Mouse (Mus musculus): Measurements from ENCODE around the gene Cfap73. TPM values are rescaled to one million over a fixed set of nuclear protein-coding genes. Genes with fewer than 3 reads are reported as not detected.

The Cfap73 gene
- not detected in 2 replicates for polyA plus RNA-seq (2012)

DNA sequence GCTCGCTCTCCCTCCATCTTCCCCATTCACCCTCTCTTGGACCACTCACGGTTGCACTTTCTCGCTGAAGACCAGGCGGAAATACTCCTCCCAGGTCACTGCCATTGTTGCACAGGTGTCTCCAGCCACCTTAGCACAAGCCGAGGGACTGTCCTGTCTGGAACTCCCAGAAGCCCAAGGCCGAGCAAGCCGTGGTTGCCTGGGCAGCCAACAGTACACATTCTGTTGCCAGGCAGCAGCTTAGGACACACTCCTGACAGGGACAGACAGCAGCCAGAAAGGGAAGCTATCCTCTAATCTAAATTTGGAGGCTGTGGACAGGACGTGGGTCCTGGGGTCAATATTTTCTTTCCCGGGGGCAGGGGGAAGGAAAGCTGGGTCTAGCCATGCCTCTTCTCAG, at the start of gene Cfap73:
Gene Cfap73, minus strand, starts transcription at position 105 of the 400 bp plus-strand sequence.
- H3K36me3 ChIP-seq (ENCODE audit: control insufficient read depth) = no peaks in the 10 kb centered on the region
- peaks cover 43% of the 10 kb centered on the region for H3K27me3 ChIP-seq (ENCODE audit: control insufficient read depth)
- H3K4me3 ChIP-seq (replicated peaks) = no peak within 1 kb of the TSS
- TF ChIP-seq TAL1 (IDR thresholded peaks at IDR 0.05; ENCODE audit: low read length) (no peak), GATA1 (IDR thresholded peaks at IDR 0.05; ENCODE audit: low read length) (no peak)
- peaks cover 11% of the 10 kb centered on the region for H3K9me3 ChIP-seq (ENCODE audit: control insufficient read depth, low read length)
- H3K4me1 ChIP-seq (ENCODE audit: control insufficient read depth) = no peaks in the 10 kb centered on the region

DNA sequence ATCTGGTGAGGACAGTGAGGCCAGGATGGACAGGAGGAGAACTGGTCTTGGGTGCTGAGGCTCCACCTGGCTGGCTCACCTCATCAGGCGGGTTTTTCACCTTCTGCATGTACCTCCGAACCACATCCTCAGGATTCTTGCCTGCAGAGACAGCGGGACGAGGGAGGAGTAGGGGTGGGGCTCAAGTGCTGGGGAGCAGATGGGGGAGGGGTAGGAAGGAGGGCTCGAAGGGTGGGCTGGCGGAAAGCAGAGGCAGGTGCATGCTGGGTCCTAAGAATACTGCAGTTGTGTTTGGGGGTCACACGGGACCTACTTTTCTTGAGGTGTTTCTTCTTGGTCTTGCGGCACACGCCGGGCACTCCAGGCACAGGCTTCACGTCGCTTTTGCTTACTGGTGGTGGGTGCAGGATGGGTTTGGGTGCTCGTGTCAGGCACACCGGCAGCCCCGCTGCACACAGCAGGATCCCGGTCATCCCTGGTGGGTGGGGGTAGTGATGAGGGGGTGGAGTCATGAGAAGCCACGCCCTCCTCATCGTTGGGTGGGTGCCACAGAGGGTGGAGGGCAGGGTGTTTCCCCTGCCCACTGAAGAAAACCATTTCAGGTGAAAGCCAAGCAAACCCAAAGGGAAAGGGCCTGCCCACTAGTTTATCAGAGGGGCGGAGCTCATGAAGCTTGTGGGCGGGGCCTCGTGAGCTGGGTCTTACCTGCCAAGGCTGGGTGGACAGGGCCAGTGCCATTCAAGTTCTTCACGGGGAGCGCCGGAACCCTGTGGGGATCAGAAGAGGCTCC, 49.1 kb upstream of the Cfap73 start:
- Histone ChIP-seq H3K27me3 (ENCODE audit: control insufficient read depth) (peaks cover 50% of the 10 kb centered on the region), H3K4me1 (ENCODE audit: control insufficient read depth) (peaks cover 3% of the 10 kb centered on the region), H3K4me3 (replicated peaks) (no peak overlapping the region), H3K9me3 (ENCODE audit: control insufficient read depth, low read length) (no peaks in the 10 kb centered on the region), H3K36me3 (ENCODE audit: control insufficient read depth) (no peaks in the 10 kb centered on the region)
- no peak for TF ChIP-seq TAL1 (IDR thresholded peaks at IDR 0.05; ENCODE audit: low read length)

DNA sequence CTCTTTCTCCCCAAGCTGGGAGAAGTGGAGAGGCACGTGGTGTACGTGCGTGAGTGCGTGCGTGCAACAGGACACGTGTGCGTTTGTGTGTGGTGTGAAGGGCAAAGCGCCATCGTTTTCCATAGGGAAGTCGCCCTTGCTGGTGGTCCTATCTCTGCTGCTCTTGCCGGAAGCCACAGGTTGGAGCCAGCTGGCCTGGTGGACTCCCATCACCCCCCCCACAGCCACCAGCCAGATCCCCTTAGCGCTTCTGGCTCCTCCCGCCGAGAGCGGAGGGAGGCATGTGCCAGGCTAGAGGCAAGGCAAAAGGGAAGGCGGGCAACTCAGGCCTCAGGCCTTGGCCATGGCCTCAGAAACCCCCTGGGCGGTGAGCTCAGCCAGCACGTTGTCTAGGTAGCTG, 46.9 kb upstream of the Cfap73 start:
- peaks cover 4% of the 10 kb centered on the region for H3K9me3 ChIP-seq (ENCODE audit: control insufficient read depth, low read length)
- TF ChIP-seq TAL1 (IDR thresholded peaks at IDR 0.05; ENCODE audit: low read length) = no peak
- no peak for TF ChIP-seq GATA1 (IDR thresholded peaks at IDR 0.05; ENCODE audit: low read length)
- no peak overlapping the region for H3K4me3 ChIP-seq (replicated peaks)
- peaks cover 53% of the 10 kb centered on the region for H3K27me3 ChIP-seq (ENCODE audit: control insufficient read depth)
- H3K4me1 ChIP-seq (ENCODE audit: control insufficient read depth) = no peaks in the 10 kb centered on the region; the same call in 1 of the 2 replicates
- H3K36me3 ChIP-seq (ENCODE audit: control insufficient read depth) = no peaks in the 10 kb centered on the region

DNA sequence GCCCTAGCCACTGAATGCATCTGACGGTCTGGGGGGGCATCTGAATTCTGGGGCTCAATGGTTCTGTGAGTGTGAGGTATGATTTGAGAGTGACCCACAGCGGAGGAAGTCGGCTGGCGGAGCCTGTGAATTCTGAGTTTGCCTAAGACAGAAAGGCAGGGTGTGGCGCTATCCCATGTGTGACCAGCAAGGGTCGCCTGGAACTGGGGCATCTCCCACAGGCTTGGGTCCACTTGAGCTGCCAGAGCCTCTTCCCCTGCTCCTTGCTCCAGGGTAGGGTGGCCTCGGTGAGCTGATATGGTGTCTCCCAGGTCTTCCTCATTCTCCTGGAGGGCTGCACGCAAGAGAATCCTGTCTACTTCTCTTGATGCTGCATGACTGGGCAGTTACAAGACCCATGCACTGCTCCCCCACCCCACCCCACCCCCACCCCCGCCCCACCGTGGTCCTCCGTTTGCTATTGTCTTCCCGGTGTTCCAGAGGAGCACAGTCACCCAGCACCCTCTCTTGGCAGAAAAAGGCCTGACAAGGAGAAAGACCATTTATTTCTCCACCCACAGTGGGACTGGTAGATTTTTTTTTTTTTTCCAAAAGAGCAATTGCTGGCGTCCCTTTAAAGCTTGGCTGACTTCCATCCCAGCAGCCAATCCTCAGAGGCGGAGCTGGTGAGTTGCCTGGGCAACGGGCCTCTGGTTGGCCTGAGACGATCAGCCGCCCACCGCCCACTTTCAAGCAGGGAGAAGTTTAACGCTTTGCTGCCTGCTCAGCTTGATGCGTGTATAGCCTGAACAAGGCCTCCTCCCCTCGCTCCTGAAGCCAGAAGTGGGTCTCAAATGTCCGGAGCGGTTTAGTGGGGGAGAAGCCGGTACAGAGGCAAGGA, 45.9 kb upstream of the Cfap73 start:
- H3K4me1 ChIP-seq (ENCODE audit: control insufficient read depth) = no peaks in the 10 kb centered on the region; the same call in 1 of the 2 replicates
- TF ChIP-seq TAL1 (IDR thresholded peaks at IDR 0.05; ENCODE audit: low read length) (no peak), GATA1 (IDR thresholded peaks at IDR 0.05; ENCODE audit: low read length) (no peak)
- peaks cover 53% of the 10 kb centered on the region for H3K27me3 ChIP-seq (ENCODE audit: control insufficient read depth)
- H3K9me3 ChIP-seq (ENCODE audit: control insufficient read depth, low read length) = peaks cover 4% of the 10 kb centered on the region
- H3K4me3 ChIP-seq (replicated peaks) = no peak overlapping the region
- H3K36me3 ChIP-seq (ENCODE audit: control insufficient read depth) = no peaks in the 10 kb centered on the region

DNA sequence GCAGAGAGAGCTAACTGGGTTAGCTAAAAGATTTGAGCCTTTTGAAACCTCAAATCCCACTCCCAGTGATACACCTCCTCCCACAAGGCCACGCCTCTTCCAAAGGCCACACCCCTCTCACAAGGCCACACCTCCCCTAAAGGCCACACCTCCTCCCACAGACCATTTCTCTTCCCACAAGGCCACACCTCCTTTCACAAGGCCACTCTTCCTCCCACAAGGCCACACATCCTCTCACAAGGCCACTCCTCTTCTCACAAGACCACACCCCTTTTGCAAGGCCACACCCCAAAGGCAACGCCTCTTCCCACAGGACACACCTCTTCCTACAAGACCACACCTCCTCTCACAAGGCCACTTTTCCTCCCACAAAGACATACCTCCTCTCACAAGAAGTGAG, 43.5 kb upstream of the Cfap73 start:
- no peaks in the 10 kb centered on the region for H3K36me3 ChIP-seq (ENCODE audit: control insufficient read depth)
- H3K27me3 ChIP-seq (ENCODE audit: control insufficient read depth) = peaks cover 34% of the 10 kb centered on the region
- H3K4me1 ChIP-seq (ENCODE audit: control insufficient read depth) = no peaks in the 10 kb centered on the region; the same call in 1 of the 2 replicates
- no peak for TF ChIP-seq TAL1 (IDR thresholded peaks at IDR 0.05; ENCODE audit: low read length)
- TF ChIP-seq GATA1 (IDR thresholded peaks at IDR 0.05; ENCODE audit: low read length) = no peak
- H3K9me3 ChIP-seq (ENCODE audit: control insufficient read depth, low read length) = peaks cover 4% of the 10 kb centered on the region
- H3K4me3 ChIP-seq (replicated peaks) = no peak overlapping the region

DNA sequence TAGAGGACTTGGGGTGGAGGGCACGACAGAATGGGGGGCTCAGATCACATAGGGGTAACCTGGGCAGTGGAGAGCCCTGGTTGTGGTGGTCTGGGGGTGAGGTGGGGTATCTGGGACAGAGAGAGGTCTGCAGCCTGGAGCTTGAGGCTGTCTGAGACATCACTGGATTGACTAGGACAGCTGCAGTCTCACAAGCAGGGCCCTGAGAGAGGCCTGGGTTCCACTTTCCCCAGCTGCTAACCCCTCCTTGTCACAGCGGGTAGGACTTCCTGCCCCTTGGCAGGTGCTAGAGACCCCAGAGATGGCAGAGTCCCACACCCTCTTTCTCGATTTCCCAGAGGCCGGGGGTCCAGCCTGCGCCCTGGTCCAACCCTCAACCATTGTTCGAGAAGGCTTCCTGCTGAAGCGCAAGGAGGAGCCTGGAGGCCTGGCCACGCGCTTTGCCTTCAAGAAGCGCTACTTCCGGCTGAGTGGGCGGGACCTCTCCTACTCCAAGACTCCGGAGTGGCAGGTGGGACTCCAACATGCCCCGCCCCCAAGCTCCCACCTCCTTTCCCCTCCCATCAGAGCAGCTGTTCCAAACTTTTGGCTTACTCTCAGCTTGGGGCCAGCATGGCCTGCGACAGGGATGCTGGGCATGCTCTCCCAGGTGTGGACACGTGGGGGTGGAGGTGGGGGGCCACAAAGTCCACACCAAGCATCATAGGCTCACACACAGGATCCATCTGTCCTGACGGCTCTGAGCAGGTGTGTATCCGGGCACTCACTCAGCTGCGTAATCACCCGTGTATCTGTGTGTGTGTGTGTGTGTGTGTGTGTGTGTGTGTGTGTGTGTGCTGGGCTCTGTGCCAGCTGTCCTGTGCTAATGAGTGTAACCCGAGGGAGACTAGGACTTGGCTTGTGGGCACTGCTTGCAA, 40.5 kb upstream of the Cfap73 start:
- no peaks in the 10 kb centered on the region; the same call in 1 of the 2 replicates for H3K4me1 ChIP-seq (ENCODE audit: control insufficient read depth)
- no peaks in the 10 kb centered on the region for H3K36me3 ChIP-seq (ENCODE audit: control insufficient read depth)
- TF ChIP-seq GATA1 (IDR thresholded peaks at IDR 0.05; ENCODE audit: low read length) (no peak), TAL1 (IDR thresholded peaks at IDR 0.05; ENCODE audit: low read length) (no peak)
- H3K9me3 ChIP-seq (ENCODE audit: control insufficient read depth, low read length) = peaks cover 4% of the 10 kb centered on the region
- no peak overlapping the region for H3K4me3 ChIP-seq (replicated peaks)
- peaks cover 11% of the 10 kb centered on the region for H3K27me3 ChIP-seq (ENCODE audit: control insufficient read depth)

DNA sequence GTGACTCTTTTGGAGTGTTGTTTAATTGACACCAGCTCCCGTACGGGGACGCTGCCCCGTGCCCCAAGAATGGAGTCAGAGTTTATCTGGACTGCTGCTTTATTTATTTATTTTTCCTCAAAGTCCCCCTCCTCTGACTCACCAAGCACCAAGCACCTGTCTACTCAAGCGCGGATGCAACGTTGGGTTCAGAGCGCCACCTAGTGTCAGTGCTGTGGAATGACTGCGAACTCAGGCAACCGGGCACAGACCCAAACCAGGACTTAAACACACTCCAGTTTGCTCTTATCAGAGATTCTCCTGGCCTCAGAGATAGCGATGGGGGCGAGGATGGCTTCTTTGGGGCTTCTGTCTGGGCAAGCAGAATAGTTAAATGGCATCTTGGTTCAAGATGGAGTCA, 39.6 kb upstream of the Cfap73 start:
- H3K36me3 ChIP-seq (ENCODE audit: control insufficient read depth) = no peaks in the 10 kb centered on the region

DNA sequence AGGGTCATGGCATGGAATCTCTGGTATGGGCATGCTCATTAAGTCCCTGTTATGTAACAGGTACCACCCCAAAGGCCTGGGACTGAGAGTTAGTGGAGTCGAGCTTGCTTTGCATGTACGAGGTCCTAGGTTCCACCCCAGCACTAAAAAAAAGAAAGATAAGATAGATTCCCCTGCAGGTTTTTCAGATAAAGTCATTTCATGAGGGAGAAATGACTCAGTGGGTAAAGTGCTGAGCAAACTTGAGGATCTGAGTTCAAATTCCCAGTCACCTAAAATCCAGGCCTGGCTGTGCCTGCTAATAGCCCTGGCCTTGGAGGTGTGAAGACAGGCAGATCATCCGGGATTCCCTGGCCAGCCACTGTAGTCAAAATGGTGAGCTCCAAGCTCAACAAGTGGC, 37.8 kb upstream of the Cfap73 start:
- peaks cover under 1% of the 10 kb centered on the region; the same call in 1 of the 2 replicates for H3K27me3 ChIP-seq (ENCODE audit: control insufficient read depth)
- H3K36me3 ChIP-seq (ENCODE audit: control insufficient read depth) = no peaks in the 10 kb centered on the region
- H3K9me3 ChIP-seq (ENCODE audit: control insufficient read depth, low read length) = no peaks in the 10 kb centered on the region

More for the DNA sequence above, 39.6 kb upstream of the Cfap73 start:
- Histone ChIP-seq H3K27me3 (ENCODE audit: control insufficient read depth) (peaks cover 7% of the 10 kb centered on the region; the same call in 1 of the 2 replicates), H3K4me1 (ENCODE audit: control insufficient read depth) (no peaks in the 10 kb centered on the region; the same call in 1 of the 2 replicates), H3K4me3 (replicated peaks) (no peak overlapping the region), H3K9me3 (ENCODE audit: control insufficient read depth, low read length) (peaks cover 4% of the 10 kb centered on the region)
- TF ChIP-seq TAL1 (IDR thresholded peaks at IDR 0.05; ENCODE audit: low read length) = no peak
- no peak for TF ChIP-seq GATA1 (IDR thresholded peaks at IDR 0.05; ENCODE audit: low read length)

More for the DNA sequence above, 37.8 kb upstream of the Cfap73 start:
- Histone ChIP-seq H3K4me3 (replicated peaks) (no peak overlapping the region), H3K4me1 (ENCODE audit: control insufficient read depth) (no peaks in the 10 kb centered on the region)
- TF ChIP-seq GATA1 (IDR thresholded peaks at IDR 0.05; ENCODE audit: low read length) (no peak), TAL1 (IDR thresholded peaks at IDR 0.05; ENCODE audit: low read length) (no peak)
